24 mouse cellular contexts compared by ENCODE assay signal in the genomic region with DNA sequence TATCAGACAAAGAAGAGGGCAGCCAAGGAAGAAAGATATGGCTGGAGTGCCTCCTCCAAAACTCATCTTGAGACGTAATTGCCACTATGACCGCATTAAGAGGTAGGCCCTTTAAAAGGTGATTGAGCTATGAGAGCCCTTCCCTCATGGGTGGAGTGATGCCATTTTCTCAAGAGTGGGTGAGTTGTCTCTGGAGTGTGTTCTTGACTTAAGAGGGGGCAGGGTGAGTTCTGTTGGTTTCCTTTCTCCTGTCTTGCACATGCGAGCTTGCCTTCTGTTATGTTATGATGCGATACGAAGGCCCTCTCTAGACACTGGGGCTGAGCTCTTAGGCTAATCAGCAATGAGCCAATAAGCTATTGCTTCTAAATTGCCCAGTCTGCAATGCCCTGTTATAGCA.
"Had no signal": no experiment of that assay in that cellular context is flagged by ENCODE, and none has a peak within 500 bp of the region (broad histone marks: within the 10 kb centered on the region; RNA-seq: fewer than 3 reads in every experiment).

No protein-coding gene starts in this region.

- ATAC-seq: forebrain, postnatal 0 days; hindbrain, postnatal 0 days; intestine, embryonic 16.5 days had no signal

- H3K27ac ChIP-seq: heart, embryonic 10.5 days; hindbrain, embryonic 13.5 days; hindbrain, embryonic 15.5 days; hindbrain, postnatal 0 days; kidney, embryonic 15.5 days; kidney, postnatal 0 days; limb, embryonic 13.5 days; limb, embryonic 15.5 days had no signal

- H3K4me3 ChIP-seq: heart, embryonic 10.5 days; heart, embryonic 12.5 days; hindbrain, embryonic 13.5 days; hindbrain, embryonic 15.5 days; kidney, embryonic 15.5 days; limb, embryonic 13.5 days; limb, embryonic 15.5 days had no signal

- H3K27me3 ChIP-seq: hindbrain, embryonic 13.5 days; hindbrain, embryonic 15.5 days; limb, embryonic 15.5 days had no signal

- H3K4me1 ChIP-seq: heart, embryonic 12.5 days; hindbrain, embryonic 13.5 days had no signal

- DNase-seq: forebrain, postnatal 0 days; gastrocnemius, postnatal 14 days; gastrocnemius, postnatal 36 days; heart, adult 18-20 months; heart, postnatal 14 days; heart, postnatal 36 days; kidney, adult 11 months; kidney, adult 2 months; kidney, adult 9 months; kidney, postnatal 14 days; kidney, postnatal 36 days; layer of hippocampus, adult 9-11 months; layer of hippocampus, postnatal 36 days; left cerebral cortex, postnatal 4 days had no signal

- H3K36me3 ChIP-seq: heart, embryonic 10.5 days; heart, embryonic 12.5 days; hindbrain, embryonic 13.5 days; hindbrain, embryonic 15.5 days; kidney, embryonic 15.5 days; limb, embryonic 13.5 days; limb, embryonic 15.5 days had no signal

- H3K9ac ChIP-seq: forebrain, postnatal 0 days; heart, embryonic 12.5 days; hindbrain, embryonic 13.5 days; hindbrain, embryonic 15.5 days; kidney, embryonic 15.5 days; limb, embryonic 13.5 days; limb, embryonic 15.5 days had no signal

- H3K4me2 ChIP-seq: heart, embryonic 12.5 days; hindbrain, embryonic 13.5 days; hindbrain, embryonic 15.5 days; kidney, embryonic 15.5 days; limb, embryonic 13.5 days; limb, embryonic 15.5 days had no signal

- H3K9me3 ChIP-seq: heart, embryonic 10.5 days; heart, embryonic 12.5 days; hindbrain, embryonic 13.5 days; hindbrain, embryonic 15.5 days; kidney, embryonic 15.5 days; limb, embryonic 13.5 days; limb, embryonic 15.5 days had no signal
